In genomic region chr3:75864203-75864602, GRCm38 (mm10) we compare ENCODE assay signal across 10 mouse cellular contexts.
DNase-seq lines count a peak whose midpoint lies in the region; ATAC-seq and TF ChIP-seq lines count a peak whose summit lies in the region.
"Had no signal": no experiment of that assay in that cellular context is flagged by ENCODE, and none has a peak within 500 bp of the region (broad histone marks: within the 10 kb centered on the region; RNA-seq: fewer than 3 reads in every experiment).

No protein-coding gene starts in this region.

- H3K27ac ChIP-seq in kidney, postnatal 0 days = no peak overlapping the region
- H3K27ac ChIP-seq in kidney, embryonic 15.5 days = no peak overlapping the region
- H3K27ac ChIP-seq in midbrain, embryonic 14.5 days (replicated peaks; ENCODE audit: low read depth, low read length) = no peak overlapping the region
- no peak overlapping the region for H3K27ac ChIP-seq in midbrain, embryonic 11.5 days (ENCODE audit: low read depth, low read length)
- H3K27ac ChIP-seq: neural tube, embryonic 12.5 days had no signal

- H3K36me3 ChIP-seq in kidney, postnatal 0 days (ENCODE audit: insufficient read depth, low read length) = no peaks in the 10 kb centered on the region
- no peaks in the 10 kb centered on the region for H3K36me3 ChIP-seq in kidney, embryonic 15.5 days
- no peaks in the 10 kb centered on the region for H3K36me3 ChIP-seq in midbrain, embryonic 14.5 days (ENCODE audit: control insufficient read depth, insufficient read depth, low read length)
- H3K36me3 ChIP-seq in midbrain, embryonic 11.5 days (ENCODE audit: control insufficient read depth, insufficient read depth, low read length) = no peaks in the 10 kb centered on the region
- H3K36me3 ChIP-seq: neural tube, embryonic 12.5 days had no signal

- intact Hi-C loops in heart, postnatal 36 days (cut with DNase I) = no loop called here

- no peaks in the 10 kb centered on the region for H3K9me3 ChIP-seq in kidney, postnatal 0 days (replicated peaks; ENCODE audit: low read length)
- H3K9me3 ChIP-seq in kidney, embryonic 15.5 days (replicated peaks) = no peaks in the 10 kb centered on the region
- no peaks in the 10 kb centered on the region for H3K9me3 ChIP-seq in midbrain, embryonic 14.5 days (ENCODE audit: control insufficient read depth, low read length)
- no peaks in the 10 kb centered on the region for H3K9me3 ChIP-seq in midbrain, embryonic 11.5 days (ENCODE audit: control insufficient read depth, low read length)
- H3K9me3 ChIP-seq: neural tube, embryonic 12.5 days had no signal

- no peak overlapping the region for H3K9ac ChIP-seq in kidney, postnatal 0 days (ENCODE audit: low read depth, low read length)
- H3K9ac ChIP-seq in kidney, embryonic 15.5 days = no peak overlapping the region
- H3K9ac ChIP-seq in midbrain, embryonic 14.5 days (replicated peaks; ENCODE audit: low read length) = no peak overlapping the region
- H3K9ac ChIP-seq in midbrain, embryonic 11.5 days (ENCODE audit: low read length) = no peak overlapping the region
- H3K9ac ChIP-seq: neural tube, embryonic 12.5 days had no signal

- 29% methylated on average over 2 of the region's 2 CpGs for WGBS in kidney, postnatal 0 days
- WGBS in kidney, embryonic 15.5 days = 33% methylated on average over 2 of the region's 2 CpGs
- 36% methylated on average over 2 of the region's 2 CpGs for whole genome bisulfite sequencing in midbrain, embryonic 14.5 days
- WGBS in midbrain, embryonic 11.5 days = 31% methylated on average over 2 of the region's 2 CpGs

- ATAC-seq in CD4-positive, CD25-positive, alpha-beta regulatory T cell, adult 4 months = no peak
- ATAC-seq in kidney, postnatal 0 days (replicated peaks; ENCODE audit: low FRiP score, low read depth) = no peak
- no peak for ATAC-seq in kidney, embryonic 15.5 days (replicated peaks; ENCODE audit: low FRiP score)
- ATAC-seq in midbrain, embryonic 14.5 days (ENCODE audit: low FRiP score, low TSS enrichment) = no peak
- ATAC-seq in midbrain, embryonic 11.5 days (ENCODE audit: low FRiP score) = no peak
- ATAC-seq in megakaryocyte progenitor cell, adult 5-6 weeks (replicated peaks; ENCODE audit: poor library complexity) = peak; percentile 53; the same call in 1 of the 2 replicates
- ATAC-seq: activated CD4-positive, CD25-positive, alpha-beta regulatory T cell, adult 4 months had no signal

- H3K4me1 ChIP-seq in kidney, postnatal 0 days (replicated peaks; ENCODE audit: insufficient read depth, low read length) = no peaks in the 10 kb centered on the region
- H3K4me1 ChIP-seq in kidney, embryonic 15.5 days = peaks cover 3% of the 10 kb centered on the region; the same call in 1 of the 2 replicates
- H3K4me1 ChIP-seq in midbrain, embryonic 14.5 days (ENCODE audit: control insufficient read depth, insufficient read depth, low read length) = no peaks in the 10 kb centered on the region
- H3K4me1 ChIP-seq in midbrain, embryonic 11.5 days (ENCODE audit: control insufficient read depth, insufficient read depth, low read length) = no peaks in the 10 kb centered on the region
- H3K4me1 ChIP-seq: neural tube, embryonic 12.5 days had no signal

- H3K4me2 ChIP-seq in kidney, postnatal 0 days (ENCODE audit: low read length) = no peak overlapping the region
- H3K4me2 ChIP-seq in kidney, embryonic 15.5 days = no peak overlapping the region
- H3K4me2 ChIP-seq in midbrain, embryonic 14.5 days (ENCODE audit: low read length) = no peak overlapping the region
- no peak overlapping the region for H3K4me2 ChIP-seq in midbrain, embryonic 11.5 days
- H3K4me2 ChIP-seq: neural tube, embryonic 12.5 days had no signal

- TF ChIP-seq CTCF in kidney, postnatal 0 days (IDR thresholded peaks at IDR 0.05; ENCODE audit: low read depth) = peak; percentile 50

- DNase-seq in CD4-positive, CD25-positive, alpha-beta regulatory T cell, adult 2 months (ENCODE audit: low read depth, low spot score) = peak; percentile 5
- peak; percentile 43 for DNase-seq in kidney, postnatal 0 days (ENCODE audit: low spot score)
- peak; percentile 57 for DNase-seq in midbrain, embryonic 14.5 days
- DNase-seq in midbrain, embryonic 11.5 days (ENCODE audit: low spot score, missing footprints) = no peak
- no peak for DNase-seq in heart, postnatal 36 days

- H3K27me3 ChIP-seq in kidney, postnatal 0 days (ENCODE audit: insufficient read depth, low read length) = no peaks in the 10 kb centered on the region
- H3K27me3 ChIP-seq in kidney, embryonic 15.5 days = no peaks in the 10 kb centered on the region
- no peaks in the 10 kb centered on the region for H3K27me3 ChIP-seq in midbrain, embryonic 14.5 days (ENCODE audit: control insufficient read depth, insufficient read depth, low read length)
- H3K27me3 ChIP-seq in midbrain, embryonic 11.5 days (ENCODE audit: control insufficient read depth, insufficient read depth, low read length) = no peaks in the 10 kb centered on the region
- H3K27me3 ChIP-seq: neural tube, embryonic 12.5 days had no signal

- H3K4me3 ChIP-seq in kidney, postnatal 0 days (replicated peaks; ENCODE audit: low read depth, low read length) = no peak overlapping the region
- no peak overlapping the region for H3K4me3 ChIP-seq in kidney, embryonic 15.5 days (replicated peaks)
- no peak overlapping the region for H3K4me3 ChIP-seq in midbrain, embryonic 14.5 days (replicated peaks; ENCODE audit: low read depth, low read length)
- H3K4me3 ChIP-seq in midbrain, embryonic 11.5 days (ENCODE audit: low read depth, low read length) = no peak overlapping the region
- H3K4me3 ChIP-seq: neural tube, embryonic 12.5 days had no signal

Comparison
In these comparisons a context has a peak if more than half of its experiments do, and no peak if none do; other contexts are left out.
1. DNase-seq: peak in CD4-positive, CD25-positive, alpha-beta regulatory T cell, adult 2 months (single experiment), kidney, postnatal 0 days (single experiment) and midbrain, embryonic 14.5 days (single experiment); none in midbrain, embryonic 11.5 days (single experiment) and heart, postnatal 36 days (0 of 2).